Mouse (Mus musculus) cerebellum, adult (tissue): ENCODE results near the gene Plekhh2.
"Not testable (repeated sequence)": the region's sequence is repeated elsewhere in the genome, so short reads cannot be mapped to it uniquely, and the experiment has no call there.

Experiments
- ATAC-seq: cut with Nextera tagmentation; 2 replicates; pipeline ENCODE4 v1.9.2; 2017; ENCODE audit warnings: mild to moderate bottlenecking, moderate library complexity, mixed read lengths; ENCODE audit not compliant: insufficient number of reproducible peaks, low FRiP score, low TSS enrichment

Gene Plekhh2

GRCm38 (mm10) chr17:84510961-84511639, 595 bp upstream of the Plekhh2 start:
- no peak for ATAC-seq

- no peak; the same call in 1 of the 2 replicates for ATAC-seq
These were observed 906 bp downstream of the Plekhh2 start for GRCm38 (mm10) chr17:84512516-84513085.

GRCm38 (mm10) chr17:84515901-84516300, 4.2 kb downstream of the Plekhh2 start:
- no peak for ATAC-seq

GRCm38 (mm10) chr17:84519346-84519745, 7.7 kb downstream of the Plekhh2 start:
- ATAC-seq, result no peak

- no peak for ATAC-seq
These were observed 8.4 kb downstream of the Plekhh2 start for GRCm38 (mm10) chr17:84520057-84520456.

GRCm38 (mm10) chr17:84529356-84529755, 17.7 kb downstream of the Plekhh2 start:
- no peak for ATAC-seq

GRCm38 (mm10) chr17:84530202-84530796, 18.6 kb downstream of the Plekhh2 start:
- no peak for ATAC-seq

GRCm38 (mm10) chr17:84532909-84533499, 21.3 kb downstream of the Plekhh2 start:
- ATAC-seq, result no peak

GRCm38 (mm10) chr17:84533841-84534240, 22.1 kb downstream of the Plekhh2 start:
- ATAC-seq, result no peak

GRCm38 (mm10) chr17:84534632-84535031, 22.9 kb downstream of the Plekhh2 start:
- ATAC-seq, result no peak

GRCm38 (mm10) chr17:84535226-84535625, 23.5 kb downstream of the Plekhh2 start:
- ATAC-seq, result no peak

GRCm38 (mm10) chr17:84537301-84537700, 25.6 kb downstream of the Plekhh2 start:
- no peak for ATAC-seq

- ATAC-seq, result no peak
These were observed 26.3 kb downstream of the Plekhh2 start for GRCm38 (mm10) chr17:84537966-84538365.

- no peak for ATAC-seq
These were observed 28.9 kb downstream of the Plekhh2 start for GRCm38 (mm10) chr17:84540603-84541002.

GRCm38 (mm10) chr17:84550902-84551877, 39.5 kb downstream of the Plekhh2 start:
- ATAC-seq, result no peak

- no peak for ATAC-seq
These were observed 40.5 kb downstream of the Plekhh2 start for GRCm38 (mm10) chr17:84552230-84552629.

- ATAC-seq, result not testable (repeated sequence)
These were observed 52.6 kb downstream of the Plekhh2 start for GRCm38 (mm10) chr17:84564264-84564663.

GRCm38 (mm10) chr17:84565762-84566161, 54.1 kb downstream of the Plekhh2 start:
- no peak for ATAC-seq

GRCm38 (mm10) chr17:84566773-84567555, 55.3 kb downstream of the Plekhh2 start:
- no peak for ATAC-seq
